Mouse (Mus musculus): Measurements from ENCODE around the gene Mnx1. TPM values are rescaled to one million over a fixed set of nuclear protein-coding genes. Genes with fewer than 3 reads are reported as not detected.
"Not testable (repeated sequence)": the region's sequence is repeated elsewhere in the genome, so short reads cannot be mapped to it uniquely, and the experiment has no call there.

Mnx1 gene
- polyA plus RNA-seq, 1 experiment from 2014 or later, result 0.38 TPM

GRCm38 (mm10) chr5:29456895-29457656 lies 21.2 kb downstream of the Mnx1 start:
- Histone ChIP-seq H3K36me3 (peaks cover 60% of the 10 kb centered on the region), H3K9me3 (replicated peaks) (no peaks in the 10 kb centered on the region), H3K4me3 (no peak overlapping the region), H3K4me1 (no peaks in the 10 kb centered on the region), H3K27me3 (ENCODE audit: low read depth, poor library complexity, severe bottlenecking) (no peaks in the 10 kb centered on the region), H3K27ac (no peak overlapping the region)
- WGBS, result 75% methylated on average over 5 of the region's 5 CpGs
- no peak for DNase-seq (ENCODE audit: low spot score)

GRCm38 (mm10) chr5:29452352-29452751 lies 25.9 kb downstream of the Mnx1 start:
- H3K36me3 ChIP-seq, result peaks cover 88% of the 10 kb centered on the region

DNA sequence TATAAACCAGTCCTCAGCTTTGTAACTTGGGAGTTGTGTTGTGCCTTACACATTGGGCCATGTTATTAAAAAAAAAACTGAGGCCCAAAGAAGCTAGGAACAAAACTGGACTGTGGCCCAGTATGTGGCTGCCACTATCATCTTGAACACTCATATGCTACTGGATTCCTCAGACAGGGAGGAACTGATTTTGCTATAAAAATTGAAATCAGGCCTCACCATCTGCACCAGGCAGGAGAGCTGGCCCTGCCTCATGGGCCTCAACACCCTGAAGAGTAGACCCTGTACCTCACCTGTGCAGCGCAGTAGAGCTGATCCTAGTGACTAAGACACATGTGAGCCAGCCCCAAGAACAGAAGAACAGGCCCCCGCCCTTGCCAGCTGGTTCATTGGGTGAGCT lies 33.0 kb downstream of the Mnx1 start:
- no peak overlapping the region for H3K4me3 ChIP-seq
- no peak for DNase-seq (ENCODE audit: low spot score)
- H3K27me3 ChIP-seq (ENCODE audit: low read depth, poor library complexity, severe bottlenecking), result no peaks in the 10 kb centered on the region
- no peaks in the 10 kb centered on the region for H3K4me1 ChIP-seq
- H3K36me3 ChIP-seq, result peaks cover 97% of the 10 kb centered on the region
- H3K9me3 ChIP-seq (replicated peaks), result no peaks in the 10 kb centered on the region
- H3K27ac ChIP-seq, result no peak overlapping the region
- WGBS, result 95% methylated on average over 2 of the region's 2 CpGs

More at GRCm38 (mm10) chr5:29452352-29452751, 25.9 kb downstream of the Mnx1 start:
- DNase-seq (ENCODE audit: low spot score), result no peak
- Histone ChIP-seq H3K4me1 (no peaks in the 10 kb centered on the region), H3K27ac (no peak overlapping the region), H3K4me3 (no peak overlapping the region), H3K27me3 (ENCODE audit: low read depth, poor library complexity, severe bottlenecking) (no peaks in the 10 kb centered on the region), H3K9me3 (replicated peaks) (no peaks in the 10 kb centered on the region)
- 81% methylated on average over 4 of the region's 4 CpGs for WGBS

GRCm38 (mm10) chr5:29436728-29437127 lies 41.5 kb downstream of the Mnx1 start:
- WGBS, result 95% methylated on average over 6 of the region's 6 CpGs
- H3K36me3 ChIP-seq, result peaks cover 60% of the 10 kb centered on the region
- not testable (repeated sequence) for DNase-seq (ENCODE audit: low spot score); H3K27ac ChIP-seq; H3K27me3 ChIP-seq (ENCODE audit: low read depth, poor library complexity, severe bottlenecking); H3K9me3 ChIP-seq (replicated peaks)
- H3K4me1 ChIP-seq, result peaks cover 24% of the 10 kb centered on the region
- H3K4me3 ChIP-seq, result peak overlapping the region; percentile 97; the same call in 1 of the 2 replicates

DNA sequence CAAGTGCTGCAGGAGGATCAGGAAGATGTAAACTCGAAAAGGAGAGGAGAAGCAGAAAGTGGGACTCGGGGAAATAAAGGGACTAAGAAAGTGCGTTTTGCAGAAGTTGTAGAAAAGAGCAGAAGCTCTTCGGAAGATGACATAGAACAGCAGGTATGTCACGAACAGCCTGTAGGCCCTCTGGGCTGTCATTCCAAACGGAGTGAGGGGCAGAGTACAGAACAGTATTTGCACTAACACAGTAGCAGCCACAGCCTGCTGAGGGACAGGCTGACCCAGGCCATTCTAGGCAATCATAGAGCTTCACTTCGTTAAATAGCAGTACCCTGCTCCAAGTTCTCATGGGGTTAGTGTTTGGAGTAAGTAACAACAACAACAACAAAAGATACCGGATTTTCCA lies 42.8 kb downstream of the Mnx1 start:
- peaks cover 24% of the 10 kb centered on the region for H3K4me1 ChIP-seq
- 0 out of 2 replicates have a peak, but pooled peaks cover 5% of the 10 kb centered on the region for H3K27me3 ChIP-seq (ENCODE audit: low read depth, poor library complexity, severe bottlenecking)
- peaks cover 47% of the 10 kb centered on the region for H3K36me3 ChIP-seq
- peak overlapping the region; percentile 97 for H3K4me3 ChIP-seq
- 55% methylated on average over 8 of the region's 8 CpGs for WGBS
- H3K27ac ChIP-seq, result 0 out of 2 replicates have a peak overlapping the region, but pooled peaks have one; percentile 87
- H3K9me3 ChIP-seq (replicated peaks), result no peaks in the 10 kb centered on the region
- no peak for DNase-seq (ENCODE audit: low spot score)

- H3K27me3 ChIP-seq (ENCODE audit: low read depth, poor library complexity, severe bottlenecking), result 0 out of 2 replicates have a peak, but pooled peaks cover 7% of the 10 kb centered on the region
- under 1% methylated on average over 48 of the region's 48 CpGs for WGBS
- H3K27ac ChIP-seq, result peak overlapping the region; percentile 87
- peaks cover 42% of the 10 kb centered on the region for H3K36me3 ChIP-seq
- DNase-seq (ENCODE audit: low spot score), result peak; percentile 66
- H3K4me3 ChIP-seq, result peak overlapping the region; percentile 97
- H3K4me1 ChIP-seq, result peaks cover 24% of the 10 kb centered on the region
- no peaks in the 10 kb centered on the region for H3K9me3 ChIP-seq (replicated peaks)
These were observed 43.4 kb downstream of the Mnx1 start for GRCm38 (mm10) chr5:29434872-29435358.

- H3K27me3 ChIP-seq (ENCODE audit: low read depth, poor library complexity, severe bottlenecking), result 0 out of 2 replicates have a peak, but pooled peaks cover 7% of the 10 kb centered on the region
- peak within 1 kb of the TSS; percentile 97 for H3K4me3 ChIP-seq
- no peaks in the 10 kb centered on the region for H3K9me3 ChIP-seq (replicated peaks)
- H3K4me1 ChIP-seq, result peaks cover 24% of the 10 kb centered on the region
- 4% methylated on average over 29 of the region's 29 CpGs for WGBS
- peak within 1 kb of the TSS; percentile 87 for H3K27ac ChIP-seq
- DNase-seq (ENCODE audit: low spot score), result peak; percentile 93
- H3K36me3 ChIP-seq, result peaks cover 36% of the 10 kb centered on the region
These were observed 43.9 kb downstream of the Mnx1 start, which contains the start of gene Nom1 for GRCm38 (mm10) chr5:29434228-29434871. Nom1 (plus strand) TSS chr5:29434664.

DNA sequence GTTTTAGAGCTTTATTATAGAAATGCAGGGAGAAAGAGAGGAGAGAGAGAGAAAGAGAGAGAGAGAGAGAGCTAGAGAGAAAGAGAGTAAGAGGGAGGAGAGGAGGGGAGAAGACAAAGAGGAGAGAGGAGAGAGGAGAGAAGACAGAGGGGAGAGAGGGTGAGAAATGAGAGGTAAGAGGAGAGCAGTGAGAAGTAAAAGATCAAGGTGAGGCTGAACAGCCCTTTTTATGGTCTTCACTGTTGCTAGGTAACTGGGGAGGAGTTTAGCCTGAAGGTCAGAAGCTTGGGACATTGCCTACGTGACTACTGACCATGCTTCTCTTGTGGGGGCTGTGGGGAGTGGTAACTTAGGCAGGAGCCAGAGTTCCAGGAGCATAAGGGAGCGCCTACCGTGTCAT lies 54.9 kb downstream of the Mnx1 start:
- not testable (repeated sequence) for H3K36me3 ChIP-seq; H3K27ac ChIP-seq; H3K4me1 ChIP-seq; H3K4me3 ChIP-seq; H3K9me3 ChIP-seq (replicated peaks); DNase-seq (ENCODE audit: low spot score); H3K27me3 ChIP-seq (ENCODE audit: low read depth, poor library complexity, severe bottlenecking)
- WGBS, result 55% methylated on average over 3 of the region's 3 CpGs

Other genes with a start within 250 kb of the Mnx1 start
- gene Lmbr1, start 100.1 kb downstream of the Mnx1 start, polyA plus RNA-seq (2016; fragmentation: Nextera tagmentation; extraction: Ambion mirVana), result 7.0 and 7.4 TPM in 2 replicates
- 40.0 and 40.4 TPM in 2 replicates for gene Nom1, start 43.8 kb downstream of the Mnx1 start, polyA plus RNA-seq (2016; fragmentation: Nextera tagmentation; extraction: Ambion mirVana)
- 28.7 and 32.5 TPM in 2 replicates for gene Ube3c, start 90.8 kb upstream of the Mnx1 start, polyA plus RNA-seq (2016; fragmentation: Nextera tagmentation; extraction: Ambion mirVana)

All from limb, embryonic 10.5 days (tissue).